Mouse (Mus musculus) splenic B cell, adult 2 months (primary cell): ENCODE data around the gene Mylip.

ENCODE experiments used
- DNase-seq: peaks from one replicate; pipeline ENCODE4 v3.0.0-alpha.2; 2011; ENCODE audit warnings: low read depth, low spot score
- H3K27me3 ChIP-seq: 2 replicates; pipeline ENCODE4 v1.6.1; 2012; ENCODE audit warnings: mild to moderate bottlenecking, low read length, moderate library complexity, mixed read lengths; ENCODE audit not compliant: control insufficient read depth, poor library complexity, insufficient read depth, severe bottlenecking
- H3K36me3 ChIP-seq: 2 replicates; pipeline ENCODE4 v1.6.1; 2012; ENCODE audit warnings: mild to moderate bottlenecking, low read length, moderate library complexity, mixed read lengths; ENCODE audit not compliant: control insufficient read depth, poor library complexity, insufficient read depth, severe bottlenecking

Mylip gene

DNA sequence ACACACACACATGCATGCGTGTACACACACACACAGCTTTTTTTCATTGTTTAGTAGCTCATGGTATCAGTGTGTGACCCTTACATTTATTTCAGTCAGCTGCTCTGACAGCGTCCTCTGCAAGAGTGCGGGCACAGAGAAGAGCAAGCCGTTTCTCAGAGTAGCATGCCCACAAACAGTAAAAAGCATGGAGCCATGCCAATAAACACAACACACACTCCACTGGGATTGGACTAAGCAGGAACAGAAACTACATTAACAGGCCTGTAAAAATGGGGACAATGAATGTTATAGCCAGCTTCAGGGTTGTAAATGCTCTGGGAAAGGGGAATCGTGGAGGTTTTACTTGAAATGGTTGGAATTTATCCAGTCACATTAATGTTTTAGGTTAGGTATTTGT is 50.7 kb downstream of the Mylip start:
- no peaks in the 10 kb centered on the region for H3K27me3 ChIP-seq
- no peak for DNase-seq
- H3K36me3 ChIP-seq, result no peaks in the 10 kb centered on the region

DNA sequence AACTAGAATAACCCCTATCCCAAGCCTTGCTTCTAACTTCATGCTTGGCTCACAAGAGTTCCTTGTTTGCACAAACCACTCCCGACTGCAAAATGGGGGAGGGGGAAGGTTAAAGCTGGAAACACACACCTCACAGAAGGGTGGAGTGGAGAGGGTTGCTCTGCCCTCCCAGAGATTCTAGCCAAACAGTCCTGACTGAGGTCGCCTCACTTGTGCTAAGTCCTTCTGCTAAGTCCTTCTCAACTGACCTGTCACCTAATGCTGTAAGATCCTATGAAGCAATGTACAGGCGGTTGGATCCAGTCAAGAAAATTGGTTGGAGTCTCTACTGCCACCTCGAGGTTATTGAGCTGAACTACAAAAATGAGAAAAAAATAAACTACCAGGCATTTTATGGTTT is 52.9 kb downstream of the Mylip start:
- H3K36me3 ChIP-seq, result no peaks in the 10 kb centered on the region
- DNase-seq, result peak; percentile 68
- H3K27me3 ChIP-seq, result no peaks in the 10 kb centered on the region

DNA sequence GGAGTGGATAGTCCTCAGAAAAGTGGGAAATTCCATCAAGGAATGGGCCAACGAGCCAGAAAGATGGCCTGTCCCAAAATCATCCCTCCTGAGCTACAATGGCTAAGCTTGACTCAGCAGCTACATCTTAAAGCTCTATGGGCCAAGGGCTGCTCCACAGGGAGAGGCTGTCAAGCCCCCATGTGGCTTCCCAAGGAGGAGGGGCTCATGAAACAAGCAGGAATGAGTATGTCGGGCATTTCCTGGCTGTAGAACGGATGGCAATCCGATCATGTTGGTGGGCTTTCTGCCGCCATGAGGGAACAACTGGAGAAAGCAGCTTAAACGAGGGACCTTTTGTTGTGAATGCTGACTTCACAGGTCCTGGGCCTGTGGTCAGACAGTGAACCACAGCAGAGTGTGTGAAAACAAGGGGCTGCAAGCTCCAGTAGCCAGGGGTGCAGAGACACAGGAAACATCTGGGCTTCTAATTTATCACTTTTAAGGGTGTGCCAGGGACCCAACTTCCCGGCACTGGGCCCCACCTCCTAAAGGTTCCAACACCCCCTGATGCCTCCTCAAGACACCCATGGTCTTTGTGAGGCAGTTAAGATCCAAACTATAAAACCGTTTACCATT is 53.5 kb downstream of the Mylip start:
- H3K36me3 ChIP-seq, result no peaks in the 10 kb centered on the region
- no peaks in the 10 kb centered on the region for H3K27me3 ChIP-seq
- DNase-seq, result peak; percentile 80

DNA sequence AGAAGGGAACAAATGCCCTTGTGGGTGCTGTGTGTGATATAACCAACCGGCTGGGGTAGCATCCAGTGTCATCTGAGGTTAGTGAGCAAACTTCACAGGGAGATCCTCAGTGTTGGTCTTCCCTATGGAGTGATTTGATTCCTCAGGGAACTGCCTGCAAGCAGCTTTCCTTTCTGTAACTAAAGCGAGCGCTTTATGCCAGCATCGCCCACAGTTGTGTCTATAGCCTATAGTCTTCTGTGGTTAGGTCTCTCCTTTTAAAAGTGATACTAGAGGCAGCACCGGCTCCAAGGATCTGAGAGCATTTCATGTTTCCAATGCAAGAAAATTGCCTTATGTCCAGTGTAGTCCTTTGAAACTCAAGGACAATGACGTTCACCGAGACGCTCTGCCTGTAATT is 54.7 kb downstream of the Mylip start:
- Histone ChIP-seq H3K27me3 (no peaks in the 10 kb centered on the region), H3K36me3 (no peaks in the 10 kb centered on the region)
- DNase-seq, result no peak

DNA sequence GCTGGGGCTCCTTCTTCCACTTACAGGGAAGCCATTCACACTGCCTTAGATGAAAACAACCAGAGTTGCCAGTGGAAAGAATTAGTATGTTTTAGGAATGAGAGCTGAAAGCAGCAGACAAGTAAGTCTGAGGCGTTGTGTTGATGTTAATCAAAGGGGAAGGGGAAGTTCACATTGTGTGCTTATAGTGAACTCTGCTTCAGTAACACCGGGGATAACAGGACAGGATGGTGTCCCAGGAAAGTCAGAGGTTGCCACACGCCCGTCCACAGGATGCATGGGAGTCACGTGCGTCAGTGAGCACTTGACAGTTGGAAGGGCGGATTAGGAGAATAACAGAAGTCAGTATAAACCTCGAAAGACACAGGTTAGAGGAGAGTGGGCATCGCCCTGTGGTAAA is 55.1 kb downstream of the Mylip start:
- Histone ChIP-seq H3K36me3 (no peaks in the 10 kb centered on the region), H3K27me3 (no peaks in the 10 kb centered on the region)
- DNase-seq, result peak; percentile 33

DNA sequence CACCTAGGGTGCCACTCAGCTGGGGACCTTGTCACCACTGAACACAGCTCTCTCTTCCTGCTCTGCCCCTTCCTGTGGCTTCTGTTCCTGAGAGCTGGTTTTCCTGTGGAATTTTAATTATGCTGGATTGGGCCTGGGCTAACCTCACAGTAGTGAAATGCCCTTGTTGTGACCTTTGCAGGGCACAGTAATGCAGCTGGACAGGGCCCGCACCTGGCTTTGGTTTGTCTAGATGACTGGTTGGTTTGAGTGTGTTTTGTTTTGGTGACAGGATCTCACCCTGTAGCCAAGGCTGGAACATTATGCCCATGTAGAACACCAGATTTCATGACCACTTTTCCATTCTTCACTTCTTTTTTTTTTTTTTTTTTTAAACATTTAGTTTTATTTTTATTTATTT is 57.1 kb downstream of the Mylip start:
- no peaks in the 10 kb centered on the region for H3K27me3 ChIP-seq
- H3K36me3 ChIP-seq, result no peaks in the 10 kb centered on the region
- DNase-seq, result no peak

DNA sequence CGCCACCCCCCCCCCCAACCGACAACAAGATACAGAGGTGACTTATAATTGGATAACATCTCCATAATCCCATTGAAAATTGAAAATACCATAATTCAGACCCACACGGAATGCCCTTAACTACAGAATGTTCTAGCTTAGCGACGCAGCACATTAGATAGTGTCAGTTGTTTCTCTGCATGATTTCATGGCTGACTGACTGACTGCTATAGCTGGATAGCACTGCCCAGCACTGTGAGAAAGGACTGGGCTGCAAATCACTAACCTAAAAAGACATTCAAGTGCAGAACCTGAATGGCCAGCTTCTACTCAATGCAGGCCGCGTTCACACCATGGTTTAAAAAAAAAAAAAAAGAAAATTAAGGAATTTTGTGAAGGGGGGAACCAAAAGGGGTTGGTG is 62.9 kb downstream of the Mylip start:
- no peaks in the 10 kb centered on the region for H3K36me3 ChIP-seq
- H3K27me3 ChIP-seq, result no peaks in the 10 kb centered on the region
- no peak for DNase-seq

DNA sequence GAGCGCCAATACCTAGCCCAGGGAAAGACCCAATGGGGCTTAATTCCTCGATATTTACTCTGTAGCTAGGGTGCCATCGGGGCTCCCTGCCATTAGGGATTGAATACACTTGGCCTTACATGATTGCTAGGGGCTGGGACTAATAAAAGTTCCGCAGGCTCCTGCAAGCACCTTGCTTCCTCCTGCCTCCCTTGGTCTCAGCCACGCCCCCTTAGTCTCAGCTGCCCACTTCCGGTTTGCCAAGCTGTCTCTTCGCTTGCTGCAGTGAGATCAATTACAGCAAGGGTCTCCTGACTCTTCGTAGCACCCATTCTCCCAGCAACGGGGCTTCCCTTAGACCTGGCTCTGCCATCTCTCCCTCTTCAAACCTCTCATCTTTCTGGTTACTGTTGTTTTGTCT is 63.5 kb downstream of the Mylip start:
- Histone ChIP-seq H3K27me3 (no peaks in the 10 kb centered on the region), H3K36me3 (no peaks in the 10 kb centered on the region)
- DNase-seq, result peak; percentile 61

DNA sequence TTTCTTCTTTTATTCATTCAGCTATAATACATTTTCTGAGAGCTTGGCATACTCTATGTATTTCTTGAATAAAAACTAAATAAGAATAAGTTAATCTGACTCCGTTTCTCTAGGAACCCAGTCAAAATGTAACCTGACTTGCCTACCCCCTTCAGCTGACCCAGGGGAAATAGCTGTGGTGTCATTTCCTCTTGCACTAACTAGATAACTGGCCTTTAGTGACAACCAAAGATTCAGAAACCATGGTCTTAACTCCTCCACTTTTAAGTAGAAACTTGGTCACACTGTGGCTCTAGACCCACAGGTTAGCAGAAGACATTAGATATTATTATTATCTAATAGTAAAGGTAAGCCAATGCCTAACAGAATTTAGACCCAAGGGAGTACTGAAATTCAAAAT is 64.5 kb downstream of the Mylip start:
- H3K27me3 ChIP-seq, result no peaks in the 10 kb centered on the region
- no peaks in the 10 kb centered on the region for H3K36me3 ChIP-seq
- DNase-seq, result peak; percentile 42

DNA sequence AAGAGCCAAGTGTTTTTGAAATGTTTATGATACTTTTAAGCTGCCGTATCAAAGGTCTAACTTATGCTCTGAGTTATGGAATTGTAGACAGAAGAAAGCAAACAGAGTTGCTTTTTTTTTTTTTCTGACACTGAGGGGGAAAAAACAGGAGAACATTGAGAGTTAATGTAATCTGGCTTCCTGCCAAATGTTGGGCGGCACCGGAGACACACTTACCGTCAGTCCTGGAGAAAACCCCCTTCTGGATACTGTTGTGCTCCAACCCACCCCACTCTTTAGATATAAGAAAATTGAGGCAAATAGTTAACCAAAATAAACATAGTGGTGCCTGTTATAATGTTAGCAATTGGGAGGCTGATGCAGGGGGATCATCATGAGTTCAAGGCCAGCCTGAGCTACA is 65.1 kb downstream of the Mylip start:
- peak; percentile 43 for DNase-seq
- no peaks in the 10 kb centered on the region for H3K36me3 ChIP-seq
- no peaks in the 10 kb centered on the region for H3K27me3 ChIP-seq

DNA sequence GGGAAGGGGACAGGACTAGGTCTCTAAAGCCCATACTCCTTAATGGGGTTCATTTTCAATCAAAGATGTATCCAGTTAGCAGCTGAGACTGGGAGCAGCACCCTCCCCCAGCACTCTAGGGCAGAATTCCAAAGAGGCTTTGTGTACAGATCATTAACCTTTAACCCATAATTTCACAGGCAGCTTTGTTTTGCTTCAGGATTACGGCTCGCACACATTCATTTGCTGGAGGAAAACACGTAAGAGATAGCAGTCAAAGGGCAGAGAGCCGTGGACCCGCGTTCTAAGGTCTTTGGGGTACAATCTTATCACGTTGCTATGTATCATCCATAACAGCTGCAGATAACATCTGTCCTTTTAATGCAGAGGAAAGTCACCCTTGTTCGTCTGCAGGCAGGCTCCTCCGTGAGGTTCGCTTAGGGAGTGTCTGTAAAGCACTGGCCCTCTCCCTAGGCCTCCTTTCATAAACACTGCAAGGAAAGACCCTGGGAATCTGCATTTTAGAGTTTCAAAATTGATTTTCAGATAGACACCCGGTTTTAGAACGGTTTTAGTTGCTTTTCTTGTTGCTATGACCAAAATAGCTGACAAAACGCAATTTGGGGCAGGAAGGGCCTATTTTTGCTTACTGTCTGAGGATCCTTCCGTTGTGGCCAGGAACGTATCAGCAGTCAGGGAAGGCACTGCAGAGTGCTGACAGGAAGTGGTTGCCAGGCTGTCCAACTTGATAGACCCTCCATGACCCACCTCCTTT is 65.7 kb downstream of the Mylip start:
- Histone ChIP-seq H3K36me3 (no peaks in the 10 kb centered on the region), H3K27me3 (no peaks in the 10 kb centered on the region)
- peak; percentile 39 for DNase-seq

DNA sequence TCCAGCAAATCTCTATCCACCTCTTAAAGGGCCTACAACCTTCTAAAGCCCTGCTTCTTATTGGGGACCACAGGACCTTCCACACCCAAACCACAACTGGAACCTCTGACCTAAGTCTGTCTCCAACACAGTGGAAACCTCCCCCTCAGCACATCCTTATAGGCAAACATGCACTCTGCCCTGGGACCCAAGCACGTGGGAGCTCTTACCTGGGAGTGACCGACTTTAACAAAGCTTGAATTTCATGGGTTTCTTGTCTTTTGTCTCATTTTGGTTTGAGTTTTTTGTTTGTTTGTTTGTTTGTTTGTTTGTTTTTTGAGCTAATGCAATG is 66.3 kb downstream of the Mylip start:
- Histone ChIP-seq H3K36me3 (no peaks in the 10 kb centered on the region), H3K27me3 (no peaks in the 10 kb centered on the region)
- no peak for DNase-seq

DNA sequence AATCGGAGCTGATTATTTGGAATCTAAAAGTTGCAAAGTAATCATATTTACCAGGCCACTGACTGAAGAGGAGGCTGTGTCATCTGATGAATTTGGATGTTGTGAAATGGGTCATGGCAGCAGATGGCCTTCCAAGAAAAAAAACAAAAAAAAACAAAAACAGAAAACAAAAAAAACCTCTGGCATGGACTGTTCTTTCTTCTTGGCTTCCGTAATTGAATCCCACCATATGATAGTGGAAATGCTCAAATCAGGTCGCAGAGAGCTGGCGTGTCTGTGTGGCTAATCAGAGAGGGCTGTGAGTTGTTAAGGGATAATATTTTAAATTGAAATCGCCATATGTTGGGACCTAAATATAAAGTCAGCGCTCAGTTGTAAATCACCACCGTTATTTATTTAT is 67.9 kb downstream of the Mylip start:
- Histone ChIP-seq H3K27me3 (no peaks in the 10 kb centered on the region), H3K36me3 (no peaks in the 10 kb centered on the region)
- no peak for DNase-seq

DNA sequence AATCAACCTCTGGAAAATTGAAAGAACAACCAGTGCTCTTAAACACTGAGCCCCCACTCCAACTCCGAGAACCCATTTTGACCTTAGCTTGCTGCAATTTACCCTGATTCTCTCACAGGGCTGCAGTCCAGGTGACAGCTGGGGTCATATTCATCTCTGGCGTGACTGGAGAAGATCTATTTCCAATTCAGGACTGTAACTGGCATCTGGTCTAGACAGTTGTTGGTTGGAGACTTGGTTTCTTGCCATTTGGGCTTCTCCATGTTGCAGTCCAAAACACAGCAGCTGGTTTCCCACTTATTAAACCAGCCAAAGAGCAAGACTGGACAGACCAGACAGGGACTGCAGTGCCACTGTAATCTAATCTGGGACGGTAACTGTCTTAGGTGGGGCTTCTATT is 70.6 kb downstream of the Mylip start:
- Histone ChIP-seq H3K27me3 (no peaks in the 10 kb centered on the region), H3K36me3 (no peaks in the 10 kb centered on the region)
- no peak for DNase-seq

DNA sequence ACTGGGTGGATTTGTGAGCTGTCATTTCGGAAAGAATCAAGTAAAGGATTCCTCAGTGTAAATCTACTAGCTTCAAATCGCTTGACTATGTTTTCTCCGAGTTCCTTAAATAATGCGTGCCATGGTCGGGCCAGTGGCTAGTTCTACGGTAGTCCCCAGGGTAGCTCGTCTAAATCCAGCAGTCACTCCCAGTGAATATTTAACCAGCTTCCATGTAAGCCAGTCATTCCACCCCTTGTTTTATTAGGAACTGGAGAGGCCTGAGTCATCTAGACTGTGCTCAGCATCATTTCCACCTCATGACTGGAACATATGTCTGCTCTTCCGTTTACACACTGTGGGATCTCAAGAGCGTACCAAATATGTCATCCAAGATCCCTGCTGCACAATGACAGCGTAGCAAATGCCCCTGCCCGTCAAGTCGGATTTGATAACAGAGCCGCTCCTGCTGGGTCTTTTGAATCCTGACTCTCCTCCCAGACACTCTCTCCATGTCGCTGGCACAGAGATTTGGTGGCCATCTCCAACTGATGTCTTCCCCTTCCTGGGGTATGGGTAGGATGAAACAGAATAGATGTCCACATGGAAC is 71.9 kb downstream of the Mylip start:
- Histone ChIP-seq H3K36me3 (no peaks in the 10 kb centered on the region), H3K27me3 (no peaks in the 10 kb centered on the region)
- DNase-seq, result no peak
